Mouse (Mus musculus) left cerebral cortex, postnatal 4 days (tissue): ENCODE data around the gene Hist1h4k. TPM values are rescaled to one million over a fixed set of nuclear protein-coding genes. Genes with fewer than 3 reads are reported as not detected.

Source experiments
- microRNA-seq: library from miRNA; unstranded; fragments of <30 nt; microRNA quantifications from one replicate; pipeline ENCODE4 v1.2.0, GENCODE M21; 2022
- total RNA-seq, 2 experiments: library from RNA; stranded (reverse); gene quantifications; 2 replicates each; pipeline ENCODE4 v1.2.3; 2021

Hist1h4k gene
- total RNA-seq, 2 experiments from 2014 or later, result 525 to 563 TPM

Small RNA genes lying within 50 kb of the gene (microRNA-seq; reads per million reads assigned to microRNA genes)
- gene Gm44346 (not detected), gene Gm44357 (not detected), gene Gm44367 (not detected), gene Gm44454 (not detected)

Other genes starting within 250 kb of the Hist1h4k start
- gene Gm11273, start 249.1 kb downstream of the Hist1h4k start, total RNA-seq, result 10 to 100 TPM; 36.2 to 49.5 TPM
- 10 to 100 TPM; 13.7 to 13.9 TPM for gene Zkscan8, start 219.4 kb downstream of the Hist1h4k start, total RNA-seq
- gene Olfr1366, start 207.7 kb downstream of the Hist1h4k start, total RNA-seq, result not detected
- gene Olfr1535, start 190.6 kb downstream of the Hist1h4k start, total RNA-seq, result not detected
- gene Olfr1364, start 168.7 kb downstream of the Hist1h4k start, total RNA-seq, result not detected
- gene Olfr1362, start 136.5 kb downstream of the Hist1h4k start, total RNA-seq, result not detected
- not detected for gene Olfr11, start 108.0 kb downstream of the Hist1h4k start, total RNA-seq
- gene Olfr1361, start 87.1 kb downstream of the Hist1h4k start, total RNA-seq, result not detected
- gene Olfr1360, start 73.1 kb downstream of the Hist1h4k start, total RNA-seq, result not detected
- gene Olfr1359, start 52.4 kb downstream of the Hist1h4k start, total RNA-seq, result not detected
- 100 to 1,000 TPM; 112 to 115 TPM for gene Hist1h2bl, start 34.4 kb downstream of the Hist1h4k start, total RNA-seq
- gene Hist1h2ai, start 34.1 kb downstream of the Hist1h4k start, total RNA-seq, result 100 to 1,000 TPM; 129 to 178 TPM
- gene Hist1h3h, start 32.8 kb downstream of the Hist1h4k start, total RNA-seq, result 100 to 1,000 TPM; 159 to 180 TPM
- gene Hist1h2bm, start 28.5 kb downstream of the Hist1h4k start, total RNA-seq, result 10 to 100 TPM; 34.8 to 37.4 TPM
- gene Hist1h4j, start 15.4 kb downstream of the Hist1h4k start, total RNA-seq, result 10 to 100 TPM; 35.9 to 46.7 TPM
- 10 to 100 TPM; 59.3 to 67.5 TPM for gene Hist1h2ak, start 3.3 kb upstream of the Hist1h4k start, total RNA-seq
- 10 to 100 TPM; 57.6 to 68.8 TPM for gene Hist1h2bn, start 3.6 kb upstream of the Hist1h4k start, total RNA-seq
- gene Hist1h1b, start 30.1 kb upstream of the Hist1h4k start, total RNA-seq, result 10 to 100 TPM; 55.3 to 56.6 TPM
- 100 to 1,000 TPM; 145 to 150 TPM for gene Hist1h3i, start 32.9 kb upstream of the Hist1h4k start, total RNA-seq
- gene Hist1h2an, start 36.7 kb upstream of the Hist1h4k start, total RNA-seq, result 10 to 100 TPM; 13.0 to 15.8 TPM
- gene Hist1h2bp, start 37.0 kb upstream of the Hist1h4k start, total RNA-seq, result 10 to 100 TPM; 41.6 to 49.7 TPM
- 100 to 1,000 TPM; 108 to 110 TPM for gene Hist1h2bq, start 59.7 kb upstream of the Hist1h4k start, total RNA-seq
- not detected for gene Hist1h2ao, start 60.0 kb upstream of the Hist1h4k start, total RNA-seq
- 100 to 1,000 TPM; 320 to 409 TPM for gene Hist1h4m, start 61.2 kb upstream of the Hist1h4k start, total RNA-seq
- 10 to 100 TPM; 34.5 to 43.1 TPM for gene Hist1h4n, start 81.7 kb upstream of the Hist1h4k start, total RNA-seq
- 100 to 1,000 TPM; 184 to 208 TPM for gene Hist1h2ap, start 83.0 kb upstream of the Hist1h4k start, total RNA-seq
- 100 to 1,000 TPM; 106 to 108 TPM for gene Hist1h2br, start 83.2 kb upstream of the Hist1h4k start, total RNA-seq
- gene Zfp184, start 194.6 kb upstream of the Hist1h4k start, total RNA-seq, result 10 to 100 TPM; 12.1 to 14.0 TPM
- under 1 TPM in 1 of 2 experiments, not detected in 1; 0.12 TPM for gene Pom121l2, start 230.7 kb upstream of the Hist1h4k start, total RNA-seq